Mouse (Mus musculus) cortical plate, adult 2 months (tissue): ENCODE measurements at regions not wholly inside any gene's neighbourhood (a gene's known extent, or its start where the extent isn't known, plus 50 kb on each side); places are given as distances from the start of the nearest gene placed in this dataset.

Experiments used
- CTCF ChIP-seq: fragments of 200-500 bp; IDR thresholded peaks from 2 replicates; pipeline ENCODE4 v1.5.1; 2011; ENCODE audit warnings: mild to moderate bottlenecking, control low read depth, low read length; ENCODE audit not compliant: insufficient read depth; ENCODE audit errors: extremely low read depth
- POLR2A ChIP-seq: fragments of 200-500 bp; IDR thresholded peaks from 2 replicates; pipeline ENCODE4 v1.6.1; 2011; ENCODE audit warnings: mild to moderate bottlenecking, low read length, control low read depth; ENCODE audit not compliant: insufficient read depth; ENCODE audit errors: extremely low read depth

DNA sequence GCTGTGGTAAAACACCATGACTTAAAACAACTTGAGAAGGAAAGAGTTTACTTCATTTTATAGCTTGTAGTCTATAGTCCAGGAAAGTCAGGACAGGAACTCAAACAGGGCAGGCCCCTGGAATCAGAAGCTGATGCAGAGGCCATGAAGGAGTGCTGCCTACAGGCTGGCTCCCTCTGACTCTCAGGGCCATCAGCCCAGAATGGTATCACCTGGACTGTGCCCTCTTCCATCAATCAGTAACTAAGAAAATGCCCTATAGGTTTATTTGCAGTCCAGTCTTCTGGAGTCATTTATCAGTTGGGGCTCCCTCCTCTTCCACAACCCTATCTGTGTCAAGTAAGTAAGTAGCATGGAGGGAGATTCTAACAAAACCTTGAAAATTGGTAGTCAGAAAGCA lies 466.4 kb upstream of the Ercc4 start:
- TF ChIP-seq CTCF (no peak), POLR2A (no peak)
